Mouse (Mus musculus) bone marrow macrophage, adult 2 months (primary cell): ENCODE results near the gene Nphp3. TPM values are rescaled to one million over a fixed set of nuclear protein-coding genes. Genes with fewer than 3 reads are reported as not detected.

Source experiments
- H3K27ac ChIP-seq: 2 replicates; pipeline ENCODE4 v1.5.1; 2012; ENCODE audit warnings: low read depth, low read length; ENCODE audit not compliant: insufficient read depth
- H3K4me1 ChIP-seq: 2 replicates; pipeline ENCODE4 v1.6.1; 2012; ENCODE audit warnings: low read length; ENCODE audit not compliant: control insufficient read depth, insufficient read depth
- H3K4me3 ChIP-seq: 2 replicates; pipeline ENCODE4 v1.5.1; 2012; ENCODE audit warnings: mild to moderate bottlenecking, low read length, moderate library complexity; ENCODE audit not compliant: insufficient read depth
- CTCF ChIP-seq: IDR thresholded peaks from 2 replicates; pipeline ENCODE4 v1.5.1; 2012; ENCODE audit warnings: low read depth, mild to moderate bottlenecking, low read length, moderate library complexity
- POLR2A ChIP-seq: IDR thresholded peaks from 2 replicates; pipeline ENCODE4 v1.6.1; 2012; ENCODE audit warnings: mild to moderate bottlenecking, low read depth, low read length, borderline replicate concordance
- polyA plus RNA-seq: library from polyadenylated mRNA; stranded (reverse); fragments of >200 nt; gene quantifications from 2 replicates; pipeline ENCODE4 v1.2.4, GENCODE M21; 2012; ENCODE audit not compliant: missing spikeins, insufficient read depth, insufficient read length

Nphp3 gene
- polyA plus RNA-seq, 1 experiment, result 2.9 TPM

GRCm38 (mm10) chr9:104034231-104034630 lies 31.9 kb downstream of the Nphp3 start:
- no peak for TF ChIP-seq CTCF
- TF ChIP-seq POLR2A, result no peak
- no peak overlapping the region for H3K4me3 ChIP-seq
- peaks cover 8% of the 10 kb centered on the region for H3K4me1 ChIP-seq
- H3K27ac ChIP-seq, result no peak overlapping the region

- no peak for TF ChIP-seq CTCF
- TF ChIP-seq POLR2A, result no peak
- no peak overlapping the region for H3K4me3 ChIP-seq
- peaks cover 12% of the 10 kb centered on the region for H3K4me1 ChIP-seq
- H3K27ac ChIP-seq, result no peak overlapping the region
Measured at GRCm38 (mm10) chr9:104034718-104035117, 32.4 kb downstream of the Nphp3 start.

- H3K4me3 ChIP-seq, result no peak overlapping the region
- TF ChIP-seq CTCF, result peak; percentile 51; the same call in 1 of the 2 replicates
- no peak for TF ChIP-seq POLR2A
- H3K4me1 ChIP-seq, result peaks cover 14% of the 10 kb centered on the region
- H3K27ac ChIP-seq, result no peak overlapping the region
Measured at GRCm38 (mm10) chr9:104035261-104036015, 33.1 kb downstream of the Nphp3 start.

- Histone ChIP-seq H3K4me1 (peaks cover 14% of the 10 kb centered on the region), H3K4me3 (no peak overlapping the region), H3K27ac (no peak overlapping the region)
- TF ChIP-seq POLR2A (no peak), CTCF (no peak)
Measured at GRCm38 (mm10) chr9:104038266-104038665, 35.9 kb downstream of the Nphp3 start.

- Histone ChIP-seq H3K27ac (peak overlapping the region; percentile 48), H3K4me1 (peaks cover 14% of the 10 kb centered on the region), H3K4me3 (peak overlapping the region; percentile 52)
- TF ChIP-seq CTCF, result no peak
- TF ChIP-seq POLR2A, result no peak
Measured at GRCm38 (mm10) chr9:104039031-104039695, 36.8 kb downstream of the Nphp3 start.

GRCm38 (mm10) chr9:104039742-104040141 lies 37.4 kb downstream of the Nphp3 start:
- TF ChIP-seq CTCF, result no peak
- no peak for TF ChIP-seq POLR2A

GRCm38 (mm10) chr9:104040362-104040761 lies 38.0 kb downstream of the Nphp3 start, which contains the start of gene Gm28305:
Gene Gm28305 (plus strand): TSS chr9:104040662.
- peaks cover 14% of the 10 kb centered on the region for H3K4me1 ChIP-seq
- H3K27ac ChIP-seq, result peak within 1 kb of the TSS; percentile 28; the same call in 1 of the 2 replicates
- TF ChIP-seq CTCF (no peak), POLR2A (no peak)
- peak within 1 kb of the TSS; percentile 65 for H3K4me3 ChIP-seq

More at GRCm38 (mm10) chr9:104039742-104040141, 37.4 kb downstream of the Nphp3 start:
- Histone ChIP-seq H3K4me1 (peaks cover 14% of the 10 kb centered on the region), H3K27ac (peak overlapping the region; percentile 28; the same call in 1 of the 2 replicates), H3K4me3 (peak overlapping the region; percentile 65)

GRCm38 (mm10) chr9:104043676-104044075 lies 41.3 kb downstream of the Nphp3 start:
- peaks cover 11% of the 10 kb centered on the region for H3K4me1 ChIP-seq
- TF ChIP-seq CTCF (no peak), POLR2A (no peak)
- H3K27ac ChIP-seq, result no peak overlapping the region
- H3K4me3 ChIP-seq, result no peak overlapping the region

GRCm38 (mm10) chr9:104051028-104051427 lies 48.7 kb downstream of the Nphp3 start:
- no peak overlapping the region for H3K27ac ChIP-seq
- peaks cover 3% of the 10 kb centered on the region for H3K4me1 ChIP-seq
- no peak overlapping the region for H3K4me3 ChIP-seq
- TF ChIP-seq POLR2A (no peak), CTCF (no peak)
